Mouse (Mus musculus): ENCODE results near the gene Armc8.

The Armc8 gene

DNA sequence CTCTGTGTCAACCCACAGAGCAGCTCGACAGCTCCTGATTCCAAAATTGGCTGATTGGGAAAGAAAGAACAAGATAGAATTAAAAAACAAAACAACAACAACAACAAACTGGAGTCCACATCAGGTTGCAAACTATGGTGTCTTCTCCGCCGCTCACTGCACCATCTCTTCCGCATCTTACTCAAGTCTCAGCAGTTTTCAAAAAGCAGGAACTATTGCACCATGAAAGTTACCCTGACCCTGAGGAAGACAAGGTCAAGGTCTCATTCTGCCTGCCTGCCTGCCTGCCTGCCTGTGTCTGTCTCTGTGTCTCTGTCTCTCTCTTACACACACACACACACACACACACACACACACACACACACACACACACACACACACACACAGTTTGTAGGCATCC lies 69.4 kb downstream of the Armc8 start:
- no peak for DNase-seq (ENCODE audit: low spot score)

DNA sequence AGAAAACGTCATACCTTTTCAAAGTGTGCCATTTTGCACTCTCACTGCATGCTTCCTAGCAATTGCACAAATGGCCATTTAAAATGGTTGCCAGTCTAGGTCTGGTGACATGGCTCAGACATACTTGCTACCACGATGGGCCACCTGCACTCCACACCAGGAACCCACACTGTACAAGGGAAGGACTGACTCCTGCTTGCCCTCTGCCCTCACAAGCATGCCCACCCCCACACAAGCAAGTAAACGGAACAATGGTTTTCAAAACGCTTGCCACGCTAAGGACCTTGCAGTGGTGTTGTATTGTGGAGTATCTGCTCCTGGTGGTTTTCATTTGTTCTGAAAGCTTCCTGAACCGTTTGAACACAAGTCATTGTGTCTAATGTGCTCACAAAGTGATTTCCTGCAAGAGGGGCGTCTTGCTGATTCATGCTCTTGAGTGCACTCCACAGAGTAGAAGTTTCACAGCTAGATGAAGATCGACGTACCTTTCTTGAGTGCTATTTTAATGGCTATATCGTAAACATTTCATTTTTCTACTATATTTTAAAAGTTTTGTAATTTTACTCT lies 76.0 kb downstream of the Armc8 start:
- no peak for DNase-seq (ENCODE audit: low spot score)

DNA sequence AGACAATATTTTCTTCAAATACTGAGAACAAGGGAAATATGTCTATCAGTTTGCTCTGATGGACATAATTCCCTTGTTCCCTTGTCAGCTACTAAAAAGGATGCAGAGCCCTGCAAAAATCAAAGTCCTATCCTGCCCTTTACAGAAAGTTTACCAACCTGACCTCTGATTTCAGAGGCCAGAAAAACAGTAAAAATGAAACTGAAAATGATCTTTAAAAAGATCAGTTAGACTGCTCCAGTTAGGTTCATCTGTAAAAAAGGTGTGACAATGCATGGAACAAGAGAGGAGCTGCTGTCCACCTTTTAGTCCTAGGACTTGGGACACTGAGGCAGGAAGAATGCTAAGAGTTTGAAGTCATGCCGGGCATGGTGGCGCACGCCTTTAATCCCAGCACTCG lies 77.6 kb downstream of the Armc8 start:
- DNase-seq (ENCODE audit: low spot score) = no peak

GRCm38 (mm10) chr9:99487841-99488240 lies 80.9 kb downstream of the Armc8 start:
- DNase-seq (ENCODE audit: low spot score) = no peak

DNA sequence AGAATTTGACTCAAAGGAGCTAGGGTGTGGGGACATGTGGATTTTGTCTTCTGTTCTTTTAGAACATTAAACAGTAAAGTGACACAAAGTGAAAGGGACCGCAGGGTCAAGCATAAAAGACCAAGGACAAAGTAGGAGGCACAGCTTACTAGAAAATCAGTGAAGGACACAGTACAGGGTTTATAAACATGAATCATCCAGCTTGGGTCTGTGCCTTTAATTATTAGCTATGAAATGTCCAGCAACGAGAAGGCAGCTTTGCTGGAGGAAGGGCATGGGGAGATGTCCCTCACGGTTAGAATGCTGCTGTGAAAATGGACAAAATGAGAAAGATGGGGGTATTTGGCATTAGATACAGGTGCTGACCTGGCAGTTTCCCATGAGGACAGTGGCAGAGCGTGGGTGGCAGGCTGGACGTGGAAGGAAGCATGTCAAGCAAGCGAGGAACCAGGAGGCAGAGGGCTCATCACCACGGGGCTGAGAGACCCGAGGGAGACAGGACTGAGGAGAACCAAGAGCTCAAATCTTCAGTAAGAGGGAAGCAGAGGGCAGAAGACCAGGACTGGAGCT lies 81.5 kb downstream of the Armc8 start:
- DNase-seq (ENCODE audit: low spot score) = no peak

DNA sequence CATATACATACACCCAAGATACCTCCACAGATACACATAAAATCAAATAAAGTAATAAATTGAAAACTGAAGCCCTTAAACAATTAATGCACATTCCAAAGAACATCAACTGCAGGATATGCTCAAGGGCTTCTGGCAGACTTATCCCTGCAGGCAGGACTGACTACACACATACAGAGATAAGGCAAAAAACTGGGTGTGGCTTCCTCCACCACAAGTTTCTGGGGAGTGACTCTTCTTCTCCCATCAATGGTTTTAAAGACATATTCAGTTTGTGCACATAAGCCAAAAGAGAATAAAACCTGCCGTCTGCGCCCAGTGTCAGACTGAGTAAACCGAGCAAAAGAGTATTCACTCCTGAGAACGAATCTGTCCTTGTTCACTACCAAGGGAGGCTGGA lies 83.6 kb downstream of the Armc8 start:
- no peak for DNase-seq (ENCODE audit: low spot score)

- no peak for DNase-seq (ENCODE audit: low spot score)
Measured at GRCm38 (mm10) chr9:99484632-99485031, 84.1 kb downstream of the Armc8 start.

DNA sequence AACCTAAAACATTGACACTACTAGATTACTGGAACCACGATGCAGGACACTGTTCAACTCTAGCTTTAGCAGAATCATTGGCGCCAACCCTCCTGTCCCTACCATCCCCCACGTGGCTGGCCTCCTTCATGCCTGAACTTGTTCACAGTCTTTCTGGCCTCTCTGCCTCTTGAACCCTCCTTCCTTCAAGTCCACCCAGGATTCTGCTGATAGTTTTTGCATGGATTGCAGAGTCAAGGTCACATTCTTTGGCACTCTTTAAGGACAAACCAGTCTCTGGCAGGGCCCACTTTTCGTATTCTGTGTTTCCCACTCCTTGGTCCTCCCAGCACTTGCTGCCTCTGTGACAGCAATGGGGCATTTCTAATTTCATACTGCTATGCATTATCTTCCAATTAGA lies 85.5 kb downstream of the Armc8 start:
- no peak for DNase-seq (ENCODE audit: low spot score)

DNA sequence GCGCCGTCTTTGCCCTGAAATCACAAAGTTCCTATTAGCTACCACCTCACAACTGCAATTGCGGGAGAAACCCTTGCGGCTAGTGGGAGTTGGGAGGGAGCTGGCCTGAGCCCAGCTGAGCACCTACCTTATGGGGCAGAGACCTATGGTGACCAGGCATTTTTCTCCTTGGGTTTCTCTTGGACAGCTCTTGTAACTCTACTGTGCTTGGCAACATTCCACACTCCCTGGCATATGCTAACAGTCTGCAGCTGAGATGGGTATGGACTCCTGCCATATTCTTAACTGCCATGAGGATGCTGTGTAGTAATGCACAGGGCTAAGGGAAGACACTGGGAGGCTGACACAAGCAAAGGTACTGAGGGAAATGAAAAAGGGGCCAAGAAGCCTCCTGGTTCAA lies 87.9 kb downstream of the Armc8 start:
- no peak for DNase-seq (ENCODE audit: low spot score)

GRCm38 (mm10) chr9:99479181-99479711 lies 89.5 kb downstream of the Armc8 start:
- DNase-seq (ENCODE audit: low spot score) = no peak

- no peak for DNase-seq (ENCODE audit: low spot score)
Measured at GRCm38 (mm10) chr9:99471334-99471733, 97.4 kb downstream of the Armc8 start.

DNA sequence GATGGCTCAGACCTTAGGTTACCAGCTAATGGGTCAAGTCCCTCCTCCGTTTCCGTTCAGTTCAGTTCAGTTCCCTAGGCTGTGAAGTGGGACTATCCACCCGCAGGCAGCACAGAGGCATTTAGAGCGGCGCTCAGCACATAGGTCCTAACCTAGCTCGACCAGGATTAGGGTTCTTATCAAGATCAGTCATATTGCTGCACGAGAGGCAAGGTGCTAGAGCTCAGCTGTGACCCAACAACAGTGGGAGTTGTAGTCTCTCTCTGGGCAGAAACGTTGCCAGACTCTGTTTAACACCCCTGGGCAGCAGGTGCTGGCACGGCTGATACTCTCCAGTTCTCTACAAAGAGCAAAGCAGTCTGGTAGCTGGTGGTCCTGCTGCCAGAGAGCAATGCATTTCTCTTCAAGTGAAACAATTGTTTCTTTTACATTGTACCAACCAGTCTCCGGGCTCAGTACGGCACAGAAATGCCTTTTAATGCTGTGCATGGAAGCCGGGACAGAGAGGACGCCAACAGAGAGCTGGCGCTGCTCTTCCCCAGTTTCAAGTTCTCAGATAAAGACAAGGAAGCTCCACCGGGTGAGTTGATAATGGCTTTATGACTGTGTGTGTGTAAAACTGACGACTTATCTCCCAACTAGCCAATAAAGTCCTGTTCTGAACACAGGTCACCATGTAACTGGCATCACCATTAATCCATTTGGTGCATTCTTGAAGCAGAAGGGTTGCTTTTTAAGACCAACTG lies 98.2 kb downstream of the Armc8 start:
- DNase-seq (ENCODE audit: low spot score) = no peak

GRCm38 (mm10) chr9:99469681-99470273 lies 98.9 kb downstream of the Armc8 start:
- DNase-seq (ENCODE audit: low spot score) = no peak

DNA sequence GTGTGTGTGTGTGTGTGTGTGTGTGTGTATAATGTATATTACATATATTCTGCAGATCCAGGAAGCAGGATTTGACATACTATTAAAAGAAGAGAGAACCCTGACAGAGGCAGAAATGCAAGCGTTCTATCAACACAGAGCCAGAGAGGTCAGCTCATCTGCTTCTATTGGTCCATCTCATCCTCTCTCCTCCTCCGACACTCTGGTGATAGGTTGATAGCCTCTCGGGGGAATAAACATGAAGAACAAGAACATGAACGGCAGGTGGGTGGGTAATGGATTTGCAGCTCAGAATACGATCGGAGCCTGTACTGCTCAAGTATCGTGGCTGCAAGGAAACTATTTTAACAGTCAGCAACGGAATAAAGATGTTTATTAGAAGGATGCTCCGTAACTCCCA lies 100.1 kb downstream of the Armc8 start:
- no peak for DNase-seq (ENCODE audit: low spot score)

DNA sequence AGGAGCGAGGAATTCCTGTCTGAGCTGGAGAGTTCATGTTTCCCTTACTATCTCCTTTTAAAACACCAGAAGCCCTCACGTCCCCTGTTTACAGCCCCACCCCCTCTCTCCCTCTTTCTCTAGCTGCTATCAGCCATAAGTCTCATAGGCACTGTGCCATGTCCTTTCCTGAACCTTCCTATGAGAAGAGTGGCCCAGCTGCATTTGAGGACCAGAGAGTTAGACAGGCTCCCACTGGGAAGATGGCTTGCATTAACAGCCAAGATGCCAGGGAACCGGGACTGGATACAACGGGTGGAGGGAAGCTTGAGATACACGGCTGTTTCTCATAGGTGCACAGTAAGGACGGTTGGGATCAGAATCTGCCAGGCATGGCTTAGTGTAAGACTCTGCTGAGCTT lies 103.8 kb downstream of the Armc8 start:
- no peak for DNase-seq (ENCODE audit: low spot score)

DNA sequence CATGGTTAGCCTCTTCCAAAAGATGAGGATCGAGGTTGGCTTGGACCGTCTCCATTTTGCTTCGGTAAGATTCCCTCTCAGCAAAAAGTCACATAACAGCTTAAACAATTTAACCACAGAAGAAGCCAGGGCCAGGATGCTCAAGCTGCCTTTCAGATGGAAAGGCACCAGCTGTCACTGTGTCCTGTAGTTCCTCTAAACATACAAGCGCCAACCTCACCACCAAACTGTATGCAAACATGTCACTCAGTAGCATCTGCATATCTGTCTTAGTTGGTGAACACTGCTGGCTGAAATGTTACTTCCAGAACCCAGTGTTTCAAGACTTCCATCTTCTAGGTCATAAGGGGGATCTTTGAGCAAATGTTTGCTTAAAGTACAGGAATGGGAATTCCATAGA lies 109.0 kb downstream of the Armc8 start:
- DNase-seq (ENCODE audit: low spot score) = no peak

- DNase-seq (ENCODE audit: low spot score) = peak; percentile 81
Measured at GRCm38 (mm10) chr9:99458529-99459208, 110.0 kb downstream of the Armc8 start.

- DNase-seq (ENCODE audit: low spot score) = no peak
Measured at GRCm38 (mm10) chr9:99454211-99454610, 114.5 kb downstream of the Armc8 start.

DNA sequence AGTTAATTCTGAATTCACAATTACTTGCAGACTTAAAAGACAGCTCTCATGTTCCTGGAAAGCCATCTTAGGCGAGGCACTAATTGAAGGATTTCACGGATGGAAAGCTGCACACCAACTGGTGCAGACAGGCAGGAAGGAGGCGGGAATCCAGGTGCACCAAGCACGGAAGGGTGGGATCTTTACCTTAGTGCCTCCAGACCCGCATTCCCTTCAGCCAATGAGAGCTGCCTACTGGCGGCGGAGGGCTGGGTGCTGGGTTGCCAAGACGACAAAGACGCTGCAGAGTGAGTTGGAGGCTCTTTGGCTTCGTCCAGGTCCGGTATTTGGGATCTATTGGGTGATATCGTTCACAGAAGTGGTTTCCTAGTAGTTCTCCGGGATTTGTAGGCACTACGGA lies 117.5 kb downstream of the Armc8 start, which contains the start of gene Nme9:
Nme9 (plus strand) TSS at position 315 of the 400 bp plus-strand sequence.
- peak; percentile 17 for DNase-seq (ENCODE audit: low spot score)

DNA sequence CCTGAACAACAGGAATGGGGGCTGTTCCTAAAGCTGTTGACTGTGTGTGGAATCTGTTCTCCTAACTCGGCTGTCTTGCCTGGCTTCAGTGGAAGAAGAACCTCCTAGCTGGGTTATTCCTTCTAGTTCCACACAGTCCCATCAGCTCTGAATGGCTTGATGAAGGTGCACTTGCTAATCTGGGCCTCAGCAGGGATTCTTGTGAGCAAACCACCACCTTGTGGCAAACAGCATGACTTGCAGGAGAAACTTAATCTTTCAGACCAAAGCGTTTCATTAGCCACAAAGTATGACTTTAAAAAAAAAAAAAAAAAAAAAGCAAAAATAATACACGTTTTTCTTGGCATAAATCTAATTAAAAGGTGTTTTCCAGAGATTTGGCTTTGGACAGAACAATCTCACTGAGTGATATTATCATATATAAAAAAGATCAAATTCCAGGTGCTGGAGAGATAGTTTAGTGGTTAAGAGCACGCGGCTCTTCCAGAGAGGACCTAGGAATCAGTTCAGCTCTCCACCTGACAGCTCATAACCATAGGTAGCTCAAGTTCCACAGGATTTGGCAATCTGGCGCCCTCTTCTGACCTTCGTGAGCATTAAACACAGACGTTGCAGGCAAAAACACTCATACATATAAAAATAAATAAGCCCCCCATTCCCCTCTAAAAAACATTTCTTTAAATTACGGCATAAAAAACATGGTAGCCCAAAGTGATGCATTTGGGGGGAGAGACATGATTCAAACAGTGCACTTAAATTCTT lies 118.6 kb downstream of the Armc8 start:
- peak; percentile 68 for DNase-seq (ENCODE audit: low spot score)

- no peak for DNase-seq (ENCODE audit: low spot score)
Measured at GRCm38 (mm10) chr9:99447323-99447722, 121.4 kb downstream of the Armc8 start.

DNA sequence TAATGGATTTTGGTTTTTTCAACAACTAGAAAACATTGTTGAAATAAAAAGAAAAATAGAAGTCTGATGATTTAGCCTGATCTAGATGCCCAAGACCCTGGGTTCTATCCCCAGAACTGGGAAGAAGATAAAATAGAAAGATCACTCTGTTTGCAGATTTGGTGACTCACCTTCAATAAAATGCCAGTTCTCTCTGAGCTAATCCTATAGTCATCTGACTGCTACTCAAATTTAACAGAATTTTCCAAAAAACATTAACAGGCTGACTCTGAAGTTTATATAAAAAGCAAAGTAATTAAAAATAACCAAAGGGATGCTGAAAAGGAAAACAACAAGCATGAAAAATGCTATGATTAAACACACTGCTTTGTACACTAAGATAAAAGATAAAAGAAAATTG lies 122.4 kb downstream of the Armc8 start:
- DNase-seq (ENCODE audit: low spot score) = no peak
